ENCODE assay signal across 10 mouse cellular contexts in genomic region chr10:91436091-91436569, GRCm38 (mm10).
A peak's percentile ranks its signal among the peaks of the same experiment; 100 is the strongest.
DNase-seq lines count a peak whose midpoint lies in the region; ATAC-seq lines count a peak whose summit lies in the region.
"Had no signal": no experiment of that assay in that cellular context is flagged by ENCODE, and none has a peak within 500 bp of the region (broad histone marks: within the 10 kb centered on the region; RNA-seq: fewer than 3 reads in every experiment).

No protein-coding gene starts in this region.

- WGBS in hindbrain, embryonic 14.5 days = 32% methylated on average over 9 of the region's 9 CpGs
- 55% methylated on average over 9 of the region's 9 CpGs for WGBS in hindbrain, embryonic 11.5 days
- 8% methylated on average over 9 of the region's 9 CpGs for WGBS in limb, embryonic 12.5 days

- H3K9me3 ChIP-seq in hindbrain, embryonic 14.5 days (ENCODE audit: control insufficient read depth, low read length) = no peaks in the 10 kb centered on the region
- no peaks in the 10 kb centered on the region for H3K9me3 ChIP-seq in hindbrain, embryonic 11.5 days (ENCODE audit: control insufficient read depth, low read length)
- no peaks in the 10 kb centered on the region for H3K9me3 ChIP-seq in limb, embryonic 12.5 days
- H3K9me3 ChIP-seq: forebrain, embryonic 12.5 days had no signal

- H3K36me3 ChIP-seq in hindbrain, embryonic 14.5 days (replicated peaks; ENCODE audit: control insufficient read depth, insufficient read depth) = no peaks in the 10 kb centered on the region
- H3K36me3 ChIP-seq in hindbrain, embryonic 11.5 days (ENCODE audit: control insufficient read depth, insufficient read depth, low read length) = no peaks in the 10 kb centered on the region
- H3K36me3 ChIP-seq in limb, embryonic 12.5 days = no peaks in the 10 kb centered on the region
- H3K36me3 ChIP-seq: forebrain, embryonic 12.5 days had no signal

- H3K4me1 ChIP-seq in hindbrain, embryonic 14.5 days (replicated peaks; ENCODE audit: control insufficient read depth, insufficient read depth, low read length) = peaks cover 14% of the 10 kb centered on the region; the same call in 1 of the 2 replicates
- no peaks in the 10 kb centered on the region for H3K4me1 ChIP-seq in hindbrain, embryonic 11.5 days (replicated peaks; ENCODE audit: control insufficient read depth, insufficient read depth, low read length)
- H3K4me1 ChIP-seq in limb, embryonic 12.5 days (replicated peaks) = peaks cover 13% of the 10 kb centered on the region

- H3K4me3 ChIP-seq in hindbrain, embryonic 14.5 days (replicated peaks; ENCODE audit: low read length) = no peak overlapping the region
- H3K4me3 ChIP-seq in hindbrain, embryonic 11.5 days (ENCODE audit: low read depth, low read length) = no peak overlapping the region
- no peak overlapping the region for H3K4me3 ChIP-seq in limb, embryonic 12.5 days (replicated peaks)
- H3K4me3 ChIP-seq: forebrain, embryonic 12.5 days had no signal

- no peak overlapping the region for H3K9ac ChIP-seq in hindbrain, embryonic 14.5 days
- H3K9ac ChIP-seq in hindbrain, embryonic 11.5 days (ENCODE audit: low read depth, low read length) = no peak overlapping the region
- H3K9ac ChIP-seq in limb, embryonic 12.5 days (replicated peaks) = no peak overlapping the region
- H3K9ac ChIP-seq: forebrain, embryonic 12.5 days had no signal

- no peak overlapping the region for H3K4me2 ChIP-seq in hindbrain, embryonic 14.5 days (replicated peaks)
- no peak overlapping the region for H3K4me2 ChIP-seq in hindbrain, embryonic 11.5 days (replicated peaks; ENCODE audit: low read depth, low read length)
- no peak overlapping the region for H3K4me2 ChIP-seq in limb, embryonic 12.5 days
- H3K4me2 ChIP-seq: forebrain, embryonic 12.5 days had no signal

- peak; percentile 32 for DNase-seq in hindbrain, embryonic 14.5 days (ENCODE audit: low spot score)
- DNase-seq in hindbrain, embryonic 11.5 days (ENCODE audit: low spot score) = no peak
- peak; percentile 2 for DNase-seq in ovary, postnatal 10 days (ENCODE audit: low spot score)
- no peak for DNase-seq in ovary, adult 18-20 months (ENCODE audit: low spot score)
- no peak for DNase-seq in left cerebral cortex, adult 11 months (ENCODE audit: low spot score)
- DNase-seq in layer of hippocampus, adult 11-12 months (ENCODE audit: low spot score) = no peak
- DNase-seq: lung, postnatal 14 days had no signal

- H3K27ac ChIP-seq in hindbrain, embryonic 14.5 days = no peak overlapping the region
- no peak overlapping the region for H3K27ac ChIP-seq in hindbrain, embryonic 11.5 days (ENCODE audit: low read depth, low read length)
- H3K27ac ChIP-seq in limb, embryonic 12.5 days = peak overlapping the region; percentile 0; the same call in 1 of the 2 replicates
- H3K27ac ChIP-seq: forebrain, embryonic 12.5 days had no signal

- ATAC-seq in hindbrain, embryonic 14.5 days (ENCODE audit: low FRiP score) = no peak
- no peak for ATAC-seq in hindbrain, embryonic 11.5 days (ENCODE audit: low FRiP score)
- ATAC-seq in limb, embryonic 12.5 days (ENCODE audit: insufficient number of reproducible peaks, insufficient read depth, low FRiP score, low TSS enrichment, low read depth) = peak; percentile 86

- H3K27me3 ChIP-seq in hindbrain, embryonic 14.5 days (ENCODE audit: control insufficient read depth, insufficient read depth, low read length) = no peaks in the 10 kb centered on the region
- H3K27me3 ChIP-seq in hindbrain, embryonic 11.5 days (ENCODE audit: control insufficient read depth, insufficient read depth, low read length) = no peaks in the 10 kb centered on the region
- peaks cover 6% of the 10 kb centered on the region; the same call in 1 of the 2 replicates for H3K27me3 ChIP-seq in limb, embryonic 12.5 days
- H3K27me3 ChIP-seq: CH12.LX; forebrain, embryonic 12.5 days had no signal

Comparison
In these comparisons a context has a peak if more than half of its experiments do, and no peak if none do; other contexts are left out.
1. DNase-seq: peak in hindbrain, embryonic 14.5 days (single experiment) and ovary, postnatal 10 days (single experiment); none in hindbrain, embryonic 11.5 days (single experiment), ovary, adult 18-20 months (single experiment), left cerebral cortex, adult 11 months (single experiment) and layer of hippocampus, adult 11-12 months (single experiment).